Mouse (Mus musculus): Measurements from ENCODE around the gene Hoxa1. TPM values are rescaled to one million over a fixed set of nuclear protein-coding genes. Genes with fewer than 3 reads are reported as not detected.

The Hoxa1 gene
- polyA plus RNA-seq, 1 experiment = 0.21 TPM

- H3K4me1 ChIP-seq (ENCODE audit: control insufficient read depth, insufficient read depth, insufficient read length) = 0 out of 2 replicates have a peak, but pooled peaks cover 2% of the 10 kb centered on the region
- H3K36me3 ChIP-seq (ENCODE audit: control insufficient read depth, insufficient read depth, low read length) = no peaks in the 10 kb centered on the region
- TF ChIP-seq POLR2A (IDR thresholded peaks at IDR 0.05; ENCODE audit: low read depth, low read length) = no peak
- no peak for TF ChIP-seq CTCF (IDR thresholded peaks at IDR 0.05; ENCODE audit: extremely low read depth, insufficient read depth, insufficient read length, insufficient replicate concordance)
- no peak for DNase-seq (ENCODE audit: low read depth in 1 of 2, low spot score in 2 of 2)
- peak overlapping the region; percentile 38; the same call in 1 of the 2 replicates for H3K4me3 ChIP-seq (ENCODE audit: extremely low read depth, insufficient read depth, insufficient read length)
- peak overlapping the region; percentile 22; the same call in 1 of the 2 replicates for H3K27ac ChIP-seq (ENCODE audit: insufficient read depth, low read length)
- peaks cover 3% of the 10 kb centered on the region for H3K27me3 ChIP-seq (ENCODE audit: control insufficient read depth, insufficient read depth, low read length)
- 80% methylated on average over 46 of the region's 46 CpGs for WGBS
Observed at GRCm38 (mm10) chr6:52203371-52204049, 45.4 kb upstream of the Hoxa1 start.

- peak overlapping the region; percentile 8 for H3K4me3 ChIP-seq (ENCODE audit: extremely low read depth, insufficient read depth, insufficient read length)
- no peak for DNase-seq (ENCODE audit: low read depth in 1 of 2, low spot score in 2 of 2)
- WGBS = 87% methylated on average over 10 of the region's 10 CpGs
- no peak for TF ChIP-seq CTCF (IDR thresholded peaks at IDR 0.05; ENCODE audit: extremely low read depth, insufficient read depth, insufficient read length, insufficient replicate concordance)
- peaks cover 3% of the 10 kb centered on the region for H3K27me3 ChIP-seq (ENCODE audit: control insufficient read depth, insufficient read depth, low read length)
- no peaks in the 10 kb centered on the region for H3K36me3 ChIP-seq (ENCODE audit: control insufficient read depth, insufficient read depth, low read length)
- 0 out of 2 replicates have a peak, but pooled peaks cover 2% of the 10 kb centered on the region for H3K4me1 ChIP-seq (ENCODE audit: control insufficient read depth, insufficient read depth, insufficient read length)
- H3K27ac ChIP-seq (ENCODE audit: insufficient read depth, low read length) = no peak overlapping the region
Observed at GRCm38 (mm10) chr6:52203121-52203370, 44.9 kb upstream of the Hoxa1 start.

- WGBS = 87% methylated on average over 22 of the region's 22 CpGs
- no peak for DNase-seq (ENCODE audit: low read depth in 1 of 2, low spot score in 2 of 2)
- no peak overlapping the region; the same call in 1 of the 2 replicates for H3K27ac ChIP-seq (ENCODE audit: insufficient read depth, low read length)
- H3K4me3 ChIP-seq (ENCODE audit: extremely low read depth, insufficient read depth, insufficient read length) = peak overlapping the region; percentile 8
- H3K36me3 ChIP-seq (ENCODE audit: control insufficient read depth, insufficient read depth, low read length) = no peaks in the 10 kb centered on the region
- TF ChIP-seq POLR2A (IDR thresholded peaks at IDR 0.05; ENCODE audit: low read depth, low read length) (no peak), CTCF (IDR thresholded peaks at IDR 0.05; ENCODE audit: extremely low read depth, insufficient read depth, insufficient read length, insufficient replicate concordance) (no peak)
- H3K4me1 ChIP-seq (ENCODE audit: control insufficient read depth, insufficient read depth, insufficient read length) = 0 out of 2 replicates have a peak, but pooled peaks cover 2% of the 10 kb centered on the region
- H3K27me3 ChIP-seq (ENCODE audit: control insufficient read depth, insufficient read depth, low read length) = peaks cover 3% of the 10 kb centered on the region
Observed at GRCm38 (mm10) chr6:52202362-52203120, 44.4 kb upstream of the Hoxa1 start.

GRCm38 (mm10) chr6:52201269-52201668, 43.2 kb upstream of the Hoxa1 start:
- Histone ChIP-seq H3K27ac (ENCODE audit: insufficient read depth, low read length) (no peak overlapping the region), H3K36me3 (ENCODE audit: control insufficient read depth, insufficient read depth, low read length) (no peaks in the 10 kb centered on the region), H3K27me3 (ENCODE audit: control insufficient read depth, insufficient read depth, low read length) (peaks cover 1% of the 10 kb centered on the region; the same call in 1 of the 2 replicates), H3K4me3 (ENCODE audit: extremely low read depth, insufficient read depth, insufficient read length) (no peak overlapping the region), H3K4me1 (ENCODE audit: control insufficient read depth, insufficient read depth, insufficient read length) (0 out of 2 replicates have a peak, but pooled peaks cover 2% of the 10 kb centered on the region)
- TF ChIP-seq CTCF (IDR thresholded peaks at IDR 0.05; ENCODE audit: extremely low read depth, insufficient read depth, insufficient read length, insufficient replicate concordance) (no peak), POLR2A (IDR thresholded peaks at IDR 0.05; ENCODE audit: low read depth, low read length) (no peak)
- DNase-seq (ENCODE audit: low read depth in 1 of 2, low spot score in 2 of 2) = no peak
- 90% methylated on average over 1 of the region's 1 CpGs for WGBS

- WGBS = 92% methylated on average over 10 of the region's 10 CpGs
Observed at GRCm38 (mm10) chr6:52200751-52201250, 42.7 kb upstream of the Hoxa1 start.

GRCm38 (mm10) chr6:52200073-52200750, 42.1 kb upstream of the Hoxa1 start:
- peaks cover 1% of the 10 kb centered on the region; the same call in 1 of the 2 replicates for H3K27me3 ChIP-seq (ENCODE audit: control insufficient read depth, insufficient read depth, low read length)
- no peak for DNase-seq (ENCODE audit: low read depth in 1 of 2, low spot score in 2 of 2)
- TF ChIP-seq POLR2A (IDR thresholded peaks at IDR 0.05; ENCODE audit: low read depth, low read length) (no peak), CTCF (IDR thresholded peaks at IDR 0.05; ENCODE audit: extremely low read depth, insufficient read depth, insufficient read length, insufficient replicate concordance) (no peak)
- no peak overlapping the region for H3K4me3 ChIP-seq (ENCODE audit: extremely low read depth, insufficient read depth, insufficient read length)
- 0 out of 2 replicates have a peak, but pooled peaks cover 2% of the 10 kb centered on the region for H3K4me1 ChIP-seq (ENCODE audit: control insufficient read depth, insufficient read depth, insufficient read length)
- 0 out of 2 replicates have a peak overlapping the region, but pooled peaks have one; percentile 16 for H3K27ac ChIP-seq (ENCODE audit: insufficient read depth, low read length)
- no peaks in the 10 kb centered on the region for H3K36me3 ChIP-seq (ENCODE audit: control insufficient read depth, insufficient read depth, low read length)
- 87% methylated on average over 30 of the region's 30 CpGs for WGBS

More at GRCm38 (mm10) chr6:52200751-52201250, 42.7 kb upstream of the Hoxa1 start:
- Histone ChIP-seq H3K27me3 (ENCODE audit: control insufficient read depth, insufficient read depth, low read length) (peaks cover 1% of the 10 kb centered on the region; the same call in 1 of the 2 replicates), H3K27ac (ENCODE audit: insufficient read depth, low read length) (no peak overlapping the region), H3K4me1 (ENCODE audit: control insufficient read depth, insufficient read depth, insufficient read length) (0 out of 2 replicates have a peak, but pooled peaks cover 2% of the 10 kb centered on the region), H3K36me3 (ENCODE audit: control insufficient read depth, insufficient read depth, low read length) (no peaks in the 10 kb centered on the region), H3K4me3 (ENCODE audit: extremely low read depth, insufficient read depth, insufficient read length) (no peak overlapping the region)
- DNase-seq (ENCODE audit: low read depth in 1 of 2, low spot score in 2 of 2) = no peak
- TF ChIP-seq CTCF (IDR thresholded peaks at IDR 0.05; ENCODE audit: extremely low read depth, insufficient read depth, insufficient read length, insufficient replicate concordance) (no peak), POLR2A (IDR thresholded peaks at IDR 0.05; ENCODE audit: low read depth, low read length) (no peak)

Data from spleen, adult 2 months (tissue).